Mouse (Mus musculus) left cerebral cortex, adult 8-10 months (tissue): ENCODE measurements around the gene Neurl1b. TPM values are rescaled to one million over a fixed set of nuclear protein-coding genes. Genes with fewer than 3 reads are reported as not detected.

Experiments used
- DNase-seq, 2 experiments: peaks; one replicate each; pipeline ENCODE4 v3.0.0; 2022; ENCODE audit warnings: low spot score in 2 of 2
- total RNA-seq, 4 experiments: library from RNA; stranded (reverse); gene quantifications; 2 replicates each; pipeline ENCODE4 v1.2.4; 2022

The Neurl1b gene
- total RNA-seq, 4 experiments from 2014 or later = 64.2 to 73.4 (median 69.1) TPM

- DNase-seq = no peak
Measured at GRCm38 (mm10) chr17:26490910-26491309, 76.3 kb downstream of the Neurl1b start.

GRCm38 (mm10) chr17:26492246-26492645 is 77.6 kb downstream of the Neurl1b start:
- no peak for DNase-seq

GRCm38 (mm10) chr17:26494642-26495468 is 80.2 kb downstream of the Neurl1b start:
- no peak for DNase-seq

Other genes with a start within 250 kb of the Neurl1b start
- gene Pdia2, start 215.7 kb upstream of the Neurl1b start, total RNA-seq = under 1 TPM; 0.37 to 0.57 (median 0.46) TPM
- 10 to 100 TPM; 34.5 to 49.5 (median 46.8) TPM for gene Rgs11, start 211.9 kb upstream of the Neurl1b start, total RNA-seq
- 10 to 100 TPM; 86.9 to 98.2 (median 93.2) TPM for gene Arhgdig, start 207.0 kb upstream of the Neurl1b start, total RNA-seq
- gene Fam234a, start 170.6 kb upstream of the Neurl1b start, total RNA-seq = 10 to 100 TPM; 21.9 to 23.3 (median 22.3) TPM
- gene Luc7l, start 161.9 kb upstream of the Neurl1b start, total RNA-seq = 10 to 100 TPM; 72.2 to 78.2 (median 75.6) TPM
- 100 to 1,000 TPM; 131 to 191 (median 161) TPM for gene Ergic1, start 146.7 kb downstream of the Neurl1b start, total RNA-seq
- gene Dusp1, start 147.3 kb downstream of the Neurl1b start, total RNA-seq = 10 to 100 TPM; 21.6 to 50.5 (median 28.7) TPM
- gene Atp6v0e, start 248.4 kb downstream of the Neurl1b start, total RNA-seq = 10 to 100 TPM; 34.5 to 46.9 (median 43.4) TPM